In the genomic region with DNA sequence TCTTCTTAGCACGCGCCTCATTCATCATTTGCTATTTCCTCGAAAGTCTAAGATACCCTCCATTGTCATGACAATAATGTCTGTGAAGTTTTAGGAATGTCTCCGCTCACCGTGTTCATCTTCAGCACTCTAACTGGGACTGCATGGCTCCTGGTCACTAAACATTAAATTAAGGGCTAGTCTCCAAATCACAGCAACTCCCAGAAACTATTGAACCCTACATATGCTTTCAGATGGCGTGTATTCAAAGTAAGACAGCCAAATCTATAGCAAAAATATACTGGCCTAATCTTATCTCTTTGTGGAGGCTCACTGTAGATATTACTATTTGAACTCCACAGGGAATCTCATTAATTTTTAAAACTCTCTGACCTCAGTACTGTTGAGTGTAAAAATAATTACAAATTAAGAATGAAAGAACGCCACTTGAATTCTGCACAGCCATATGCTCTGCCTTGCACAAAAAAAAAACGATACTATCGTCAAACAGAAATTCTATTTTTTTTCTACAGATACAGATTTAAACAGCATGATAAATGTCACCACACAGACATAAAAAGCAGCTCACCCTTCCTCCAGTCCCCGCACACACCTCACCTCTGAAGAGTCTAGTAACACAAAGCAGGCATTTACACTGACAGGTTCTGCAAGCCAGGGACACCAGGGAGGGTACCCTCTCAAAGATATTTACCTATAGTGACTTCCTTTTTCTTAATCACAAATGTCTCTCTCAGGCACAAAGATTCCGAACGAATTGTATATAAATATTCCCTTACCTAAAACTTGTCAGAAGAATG, we compare ENCODE assay signal across 13 mouse cellular contexts.
A peak's percentile ranks its signal among the peaks of the same experiment; 100 is the strongest.
DNase-seq lines count a peak whose midpoint lies in the region; ATAC-seq and TF ChIP-seq lines count a peak whose summit lies in the region.
"Had no signal": no experiment of that assay in that cellular context is flagged by ENCODE, and none has a peak within 500 bp of the region (broad histone marks: within the 10 kb centered on the region; RNA-seq: fewer than 3 reads in every experiment).

No protein-coding gene starts in this region.

- ATAC-seq in kidney, postnatal 0 days (replicated peaks; ENCODE audit: low FRiP score, low read depth) = no peak
- no peak for ATAC-seq in forebrain, embryonic 11.5 days (replicated peaks; ENCODE audit: low FRiP score)
- ATAC-seq in hindbrain, embryonic 15.5 days (ENCODE audit: low FRiP score, low read depth) = no peak
- no peak for ATAC-seq in neural tube, embryonic 12.5 days (ENCODE audit: low FRiP score, low read depth)

- no peak for TF ChIP-seq CTCF in kidney, postnatal 0 days (IDR thresholded peaks at IDR 0.05; ENCODE audit: low read depth)

- no peaks in the 10 kb centered on the region for H3K9me3 ChIP-seq in kidney, postnatal 0 days (replicated peaks; ENCODE audit: low read length)
- no peaks in the 10 kb centered on the region for H3K9me3 ChIP-seq in forebrain, embryonic 11.5 days (ENCODE audit: control insufficient read depth, low read length)
- H3K9me3 ChIP-seq in hindbrain, embryonic 15.5 days = no peaks in the 10 kb centered on the region
- H3K9me3 ChIP-seq in neural tube, embryonic 12.5 days = no peaks in the 10 kb centered on the region
- H3K9me3 ChIP-seq: embryonic facial prominence, embryonic 15.5 days had no signal

- no peak for DNase-seq in kidney, postnatal 0 days (ENCODE audit: low spot score)
- no peak for DNase-seq in kidney, adult 9 months
- no peak for DNase-seq in forebrain, embryonic 11.5 days (ENCODE audit: low spot score)
- no peak for DNase-seq in adipocyte (ENCODE audit: low spot score)
- DNase-seq in spleen, postnatal 4 days (ENCODE audit: low spot score in 2 of 2) = no peak
- no peak for DNase-seq in natural killer cell, adult 2 months (ENCODE audit: low spot score in 2 of 2)
- DNase-seq: gastrocnemius, postnatal 25 days; kidney, postnatal 25 days; thymus, adult 18-20 months had no signal

- no peak overlapping the region for H3K27ac ChIP-seq in kidney, postnatal 0 days
- peak overlapping the region; percentile 93 for H3K27ac ChIP-seq in forebrain, embryonic 11.5 days (ENCODE audit: low read depth, low read length)
- H3K27ac ChIP-seq in hindbrain, embryonic 15.5 days (replicated peaks) = peak overlapping the region; percentile 95
- peak overlapping the region; percentile 72; the same call in 1 of the 2 replicates for H3K27ac ChIP-seq in neural tube, embryonic 12.5 days
- H3K27ac ChIP-seq: embryonic facial prominence, embryonic 15.5 days had no signal

- no peaks in the 10 kb centered on the region for H3K4me1 ChIP-seq in kidney, postnatal 0 days (replicated peaks; ENCODE audit: insufficient read depth, low read length)
- peaks cover 7% of the 10 kb centered on the region; the same call in 1 of the 2 replicates for H3K4me1 ChIP-seq in forebrain, embryonic 11.5 days (replicated peaks; ENCODE audit: control insufficient read depth, insufficient read depth, low read length)
- peaks cover 9% of the 10 kb centered on the region for H3K4me1 ChIP-seq in hindbrain, embryonic 15.5 days (replicated peaks)
- peaks cover 12% of the 10 kb centered on the region; the same call in 1 of the 2 replicates for H3K4me1 ChIP-seq in neural tube, embryonic 12.5 days

- H3K36me3 ChIP-seq in kidney, postnatal 0 days (ENCODE audit: insufficient read depth, low read length) = no peaks in the 10 kb centered on the region
- H3K36me3 ChIP-seq in forebrain, embryonic 11.5 days (ENCODE audit: control insufficient read depth, insufficient read depth, low read length) = no peaks in the 10 kb centered on the region; the same call in 1 of the 2 replicates
- no peaks in the 10 kb centered on the region for H3K36me3 ChIP-seq in hindbrain, embryonic 15.5 days
- no peaks in the 10 kb centered on the region for H3K36me3 ChIP-seq in neural tube, embryonic 12.5 days
- H3K36me3 ChIP-seq: embryonic facial prominence, embryonic 15.5 days had no signal

- WGBS in kidney, postnatal 0 days = 66% methylated on average over 12 of the region's 12 CpGs
- 24% methylated on average over 12 of the region's 12 CpGs for WGBS in forebrain, embryonic 11.5 days
- 17% methylated on average over 12 of the region's 12 CpGs for WGBS in hindbrain, embryonic 15.5 days
- WGBS in neural tube, embryonic 12.5 days = 30% methylated on average over 12 of the region's 12 CpGs

- no peak overlapping the region for H3K4me3 ChIP-seq in kidney, postnatal 0 days (replicated peaks; ENCODE audit: low read depth, low read length)
- H3K4me3 ChIP-seq in forebrain, embryonic 11.5 days (ENCODE audit: low read depth, low read length) = peak overlapping the region; percentile 49
- H3K4me3 ChIP-seq in hindbrain, embryonic 15.5 days = peak overlapping the region; percentile 62
- peak overlapping the region; percentile 47 for H3K4me3 ChIP-seq in neural tube, embryonic 12.5 days
- H3K4me3 ChIP-seq: embryonic facial prominence, embryonic 15.5 days had no signal

- H3K27me3 ChIP-seq in kidney, postnatal 0 days (ENCODE audit: insufficient read depth, low read length) = no peaks in the 10 kb centered on the region
- H3K27me3 ChIP-seq in forebrain, embryonic 11.5 days (ENCODE audit: control insufficient read depth, insufficient read depth, low read length) = peaks cover 2% of the 10 kb centered on the region
- H3K27me3 ChIP-seq in hindbrain, embryonic 15.5 days = no peaks in the 10 kb centered on the region
- no peaks in the 10 kb centered on the region for H3K27me3 ChIP-seq in neural tube, embryonic 12.5 days (replicated peaks)
- H3K27me3 ChIP-seq: CH12.LX had no signal

- no peak overlapping the region for H3K9ac ChIP-seq in kidney, postnatal 0 days (ENCODE audit: low read depth, low read length)
- H3K9ac ChIP-seq in forebrain, embryonic 11.5 days (ENCODE audit: low read length) = peak overlapping the region; percentile 68
- peak overlapping the region; percentile 87 for H3K9ac ChIP-seq in hindbrain, embryonic 15.5 days
- peak overlapping the region; percentile 58 for H3K9ac ChIP-seq in neural tube, embryonic 12.5 days
- H3K9ac ChIP-seq: embryonic facial prominence, embryonic 15.5 days had no signal

- 0 out of 2 replicates have a peak overlapping the region, but pooled peaks have one; percentile 21 for H3K4me2 ChIP-seq in kidney, postnatal 0 days (ENCODE audit: low read length)
- peak overlapping the region; percentile 65 for H3K4me2 ChIP-seq in forebrain, embryonic 11.5 days (ENCODE audit: low read depth, low read length, severe bottlenecking)
- peak overlapping the region; percentile 58 for H3K4me2 ChIP-seq in hindbrain, embryonic 15.5 days
- H3K4me2 ChIP-seq in neural tube, embryonic 12.5 days (replicated peaks) = peak overlapping the region; percentile 56
- H3K4me2 ChIP-seq: embryonic facial prominence, embryonic 15.5 days had no signal
